Mouse (Mus musculus) MEL (cell line): ENCODE data around the gene Gmip.

Source experiments
- CTCF ChIP-seq, 3 experiments: IDR thresholded peaks in 2 of 3; conservative IDR thresholded peaks in 1 of 3; 2 replicates each; pipeline ENCODE4 v1.5.1; 2011 to 2012; ENCODE audit warnings: low read length in 3 of 3, low read depth in 2 of 3, mild to moderate bottlenecking in 2 of 3, improper control_type of control experiment in 1 of 3, inconsistent platforms in 1 of 3, mixed read lengths in 1 of 3, moderate library complexity in 1 of 3; ENCODE audit not compliant: control insufficient read depth in 1 of 3, insufficient read depth in 1 of 3, poor library complexity in 1 of 3, severe bottlenecking in 1 of 3
- EP300 ChIP-seq, 2 experiments: IDR thresholded peaks; 2 replicates each; pipeline ENCODE4 v1.6.1; 2011; ENCODE audit warnings: improper control_type of control experiment in 2 of 2, low read length in 2 of 2, low read depth in 1 of 2, mild to moderate bottlenecking in 1 of 2

DNA sequence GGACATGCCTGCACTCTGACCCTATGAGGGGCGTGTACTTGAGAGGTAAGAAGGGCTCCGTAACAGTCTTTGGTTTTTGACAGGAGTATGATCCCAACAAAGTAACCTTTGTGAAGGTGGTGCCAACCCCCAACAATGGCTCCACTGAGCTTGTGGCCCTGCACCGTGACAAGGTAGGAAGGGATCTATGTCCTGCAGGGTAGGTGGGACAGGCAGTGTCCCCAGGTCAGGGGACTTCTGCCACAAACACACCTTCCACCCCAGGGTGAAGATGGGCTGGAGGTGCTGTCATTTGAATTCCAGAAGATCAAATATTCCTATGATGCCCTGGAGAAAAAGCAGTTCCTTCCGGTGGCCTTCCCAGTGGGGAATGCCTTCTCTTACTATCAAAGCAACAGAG, 14.8 kb upstream of the Gmip start:
- no peak for TF ChIP-seq CTCF (IDR thresholded peaks at IDR 0.05 in 2 of 3, conservative IDR thresholded peaks at IDR 0.05 in 1 of 3; ENCODE audit: control insufficient read depth in 1 of 3, insufficient read depth in 1 of 3, low read depth in 2 of 3, low read length in 3 of 3, poor library complexity in 1 of 3, severe bottlenecking in 1 of 3)
- TF ChIP-seq EP300 (IDR thresholded peaks at IDR 0.05; ENCODE audit: low read depth in 1 of 2, low read length in 2 of 2) = no peak
